Mouse (Mus musculus) small intestine, adult 2 months (tissue): ENCODE data around the gene Adig. TPM values are rescaled to one million over a fixed set of nuclear protein-coding genes. Genes with fewer than 3 reads are reported as not detected.

Experiments
- H3K27ac ChIP-seq: fragments of 200-500 bp; 2 replicates; pipeline ENCODE4 v1.5.1; 2012; ENCODE audit warnings: low read depth, low read length, control low read depth, inconsistent platforms; ENCODE audit not compliant: insufficient read depth
- H3K27me3 ChIP-seq: fragments of 200-500 bp; 2 replicates; pipeline ENCODE4 v1.6.1; 2012; ENCODE audit warnings: mild to moderate bottlenecking, moderate library complexity, low read length, inconsistent platforms; ENCODE audit not compliant: control insufficient read depth, insufficient read depth
- H3K36me3 ChIP-seq: fragments of 200-500 bp; 2 replicates; pipeline ENCODE4 v1.6.1; 2012; ENCODE audit warnings: mild to moderate bottlenecking, low read length, control low read depth, inconsistent platforms; ENCODE audit not compliant: control insufficient read depth, insufficient read depth
- H3K4me1 ChIP-seq: fragments of 200-500 bp; 2 replicates; pipeline ENCODE4 v1.6.1; 2012; ENCODE audit warnings: low read length, inconsistent platforms, mixed read lengths; ENCODE audit not compliant: control insufficient read depth, insufficient read depth, insufficient read length
- H3K4me3 ChIP-seq: fragments of 200-500 bp; 2 replicates; pipeline ENCODE4 v1.5.1; 2012; ENCODE audit warnings: low read depth, mild to moderate bottlenecking, control low read depth, inconsistent platforms, low read length, moderate library complexity
- CTCF ChIP-seq: fragments of 200-500 bp; IDR thresholded peaks from 2 replicates; pipeline ENCODE4 v1.5.1; 2012; ENCODE audit warnings: low read depth, mild to moderate bottlenecking, control low read depth, inconsistent platforms, low read length, moderate library complexity, mixed read lengths; ENCODE audit not compliant: insufficient replicate concordance, insufficient read length; ENCODE audit errors: extremely low read depth
- POLR2A ChIP-seq: fragments of 200-500 bp; IDR thresholded peaks from 2 replicates; pipeline ENCODE4 v1.6.1; 2012; ENCODE audit warnings: low read depth, mild to moderate bottlenecking, control low read depth, inconsistent platforms, low read length, moderate library complexity
- WGBS: fragments of 180-500 bp; shearing (Covaris S2); methylation state at CpG from one replicate; pipeline ENCODE4 v1.1.7; 2018; 5-methylcytosine and 5-hydroxymethylcytosine counted together
- polyA plus RNA-seq: library from polyadenylated mRNA; depleted of rRNA; stranded (reverse); fragments of >200 nt; gene quantifications from 2 replicates; pipeline ENCODE4 v1.2.3, GENCODE M21; 2012

Gene Adig
- polyA plus RNA-seq, 1 experiment, result 0.33 TPM

DNA sequence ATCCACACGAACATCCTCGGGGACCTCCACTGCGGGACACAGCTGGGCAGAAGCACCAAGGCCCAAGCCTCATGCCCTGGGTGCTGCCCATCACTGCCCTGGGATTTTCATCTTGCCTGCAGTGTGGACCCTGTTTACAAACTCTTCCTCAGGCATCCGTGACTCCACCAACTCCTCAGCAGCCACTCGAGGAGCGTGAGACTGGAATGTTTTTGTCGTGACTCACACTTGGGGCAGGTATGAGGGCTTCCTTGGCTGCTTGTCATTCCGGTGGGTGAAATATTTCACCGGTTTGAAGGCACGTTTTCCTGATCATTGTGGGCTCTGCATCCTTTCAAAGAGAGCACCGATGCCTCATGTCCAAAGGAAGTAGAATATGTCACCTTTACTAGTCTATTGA, 16.7 kb downstream of the Adig start:
- no peak for TF ChIP-seq CTCF
- no peaks in the 10 kb centered on the region for H3K27me3 ChIP-seq
- WGBS, result 61% methylated on average over 11 of the region's 11 CpGs

DNA sequence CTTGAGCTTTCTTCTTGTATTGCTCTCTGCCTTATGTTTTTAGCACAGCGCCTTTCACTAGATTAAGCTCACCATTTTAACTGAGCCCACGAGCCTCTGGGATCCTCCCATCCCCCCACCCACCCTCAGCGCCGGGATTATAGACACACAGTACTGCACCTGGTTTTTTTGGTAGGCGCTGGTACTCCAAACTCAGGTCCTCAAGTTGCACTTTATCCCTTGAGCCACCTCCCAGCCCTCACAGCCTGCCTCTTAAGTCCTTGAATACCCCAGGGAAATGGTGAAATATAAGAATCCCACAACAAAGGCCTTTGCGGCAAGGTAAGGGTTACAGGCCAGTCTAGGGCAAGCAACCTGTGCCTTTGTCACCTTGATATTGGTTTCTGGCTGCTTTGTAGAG, 17.4 kb downstream of the Adig start:
- Histone ChIP-seq H3K4me3 (no peak overlapping the region), H3K27ac (no peak overlapping the region), H3K36me3 (no peaks in the 10 kb centered on the region), H3K4me1 (no peaks in the 10 kb centered on the region), H3K27me3 (no peaks in the 10 kb centered on the region)
- TF ChIP-seq POLR2A, result no peak
- no peak for TF ChIP-seq CTCF
- 80% methylated on average over 6 of the region's 6 CpGs for WGBS

More for the DNA sequence above, 16.7 kb downstream of the Adig start:
- Histone ChIP-seq H3K4me1 (no peaks in the 10 kb centered on the region), H3K36me3 (no peaks in the 10 kb centered on the region), H3K4me3 (no peak overlapping the region), H3K27ac (no peak overlapping the region)

DNA sequence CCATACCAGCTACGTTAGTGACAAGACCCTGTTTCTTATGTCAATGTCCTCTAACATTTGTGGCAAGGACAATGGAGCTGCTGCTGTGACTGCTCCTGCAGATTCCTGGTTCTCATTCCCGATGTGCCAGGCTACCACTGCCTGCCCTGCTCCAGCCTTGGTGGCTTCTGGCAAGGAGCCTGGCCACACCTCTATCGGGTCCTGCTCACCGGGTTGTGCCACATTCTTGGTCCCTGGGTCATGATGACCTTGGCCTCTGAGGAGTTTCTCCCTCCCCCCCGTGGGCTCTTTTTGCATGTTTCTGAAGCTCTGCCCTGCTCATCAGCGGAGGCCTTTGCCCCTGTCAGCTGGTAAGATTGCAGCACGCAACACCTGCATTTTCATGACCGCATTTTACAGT, 20.6 kb downstream of the Adig start:
- Histone ChIP-seq H3K4me3 (no peak overlapping the region), H3K4me1 (no peaks in the 10 kb centered on the region), H3K27ac (no peak overlapping the region), H3K27me3 (no peaks in the 10 kb centered on the region), H3K36me3 (no peaks in the 10 kb centered on the region)
- TF ChIP-seq POLR2A (no peak), CTCF (no peak)
- WGBS, result 37% methylated on average over 8 of the region's 8 CpGs

DNA sequence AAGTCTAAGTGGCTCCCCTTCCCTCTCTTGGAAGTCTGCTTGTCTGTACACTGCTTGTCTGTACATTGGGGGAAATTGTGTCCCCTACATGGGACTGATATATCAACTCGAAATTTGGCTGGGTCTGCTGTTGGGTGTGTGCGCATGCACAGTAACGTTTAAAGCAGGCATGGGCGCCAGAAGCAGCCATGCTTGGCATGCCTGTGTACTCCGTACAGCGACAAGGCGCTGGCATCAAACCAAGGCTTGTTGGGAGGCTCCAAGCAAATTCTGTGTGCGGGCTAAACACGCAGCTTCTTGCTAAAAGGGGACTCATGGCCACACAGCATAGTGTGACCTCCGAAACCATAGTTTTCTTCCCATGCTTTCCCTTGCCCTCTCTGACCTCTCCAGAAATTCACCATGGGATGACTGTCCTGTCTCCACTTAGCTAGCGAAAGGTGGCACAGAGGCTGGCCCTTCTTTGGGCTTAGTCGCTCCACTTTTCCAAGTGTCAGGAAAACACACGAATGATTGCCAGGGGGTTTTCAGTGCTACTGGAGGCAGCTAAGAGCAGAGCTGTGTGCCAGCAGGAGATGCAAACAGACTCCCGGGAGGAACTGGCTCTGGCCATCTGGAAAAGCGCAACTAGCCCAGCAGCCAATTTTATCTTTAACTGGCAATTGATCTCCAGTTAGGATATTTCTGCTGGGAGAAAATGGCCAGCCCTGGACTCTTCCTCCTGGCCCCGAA, 21.9 kb downstream of the Adig start:
- no peaks in the 10 kb centered on the region for H3K36me3 ChIP-seq
- H3K27me3 ChIP-seq, result no peaks in the 10 kb centered on the region
- no peak overlapping the region for H3K27ac ChIP-seq
- WGBS, result 75% methylated on average over 16 of the region's 16 CpGs
- H3K4me3 ChIP-seq, result no peak overlapping the region
- TF ChIP-seq CTCF (no peak), POLR2A (no peak)
- H3K4me1 ChIP-seq, result no peaks in the 10 kb centered on the region

DNA sequence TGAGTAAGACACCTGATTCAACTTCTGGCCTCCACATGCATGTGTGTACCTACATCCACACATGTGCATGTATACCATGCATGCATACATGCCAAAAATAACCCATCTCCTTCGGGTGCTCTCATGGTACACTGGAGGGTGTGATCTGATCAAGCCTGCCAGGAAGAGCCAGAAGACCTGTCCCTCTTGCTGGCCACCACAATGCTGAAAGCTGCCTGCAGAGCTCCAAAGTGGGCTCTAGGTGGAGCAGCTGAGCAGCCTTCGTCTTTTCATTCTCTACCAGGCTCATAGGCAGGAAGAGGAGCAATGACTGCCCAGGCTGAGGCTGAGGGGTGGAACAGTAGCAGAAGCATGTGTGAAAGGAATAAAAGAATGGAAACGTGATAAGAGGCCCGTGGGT, 31.7 kb downstream of the Adig start:
- Histone ChIP-seq H3K27me3 (no peaks in the 10 kb centered on the region), H3K4me3 (no peak overlapping the region), H3K4me1 (no peaks in the 10 kb centered on the region), H3K27ac (no peak overlapping the region), H3K36me3 (no peaks in the 10 kb centered on the region)
- TF ChIP-seq POLR2A, result no peak
- peak; percentile 78; the same call in 1 of the 2 replicates for TF ChIP-seq CTCF
- WGBS, result 4% methylated on average over 4 of the region's 4 CpGs

DNA sequence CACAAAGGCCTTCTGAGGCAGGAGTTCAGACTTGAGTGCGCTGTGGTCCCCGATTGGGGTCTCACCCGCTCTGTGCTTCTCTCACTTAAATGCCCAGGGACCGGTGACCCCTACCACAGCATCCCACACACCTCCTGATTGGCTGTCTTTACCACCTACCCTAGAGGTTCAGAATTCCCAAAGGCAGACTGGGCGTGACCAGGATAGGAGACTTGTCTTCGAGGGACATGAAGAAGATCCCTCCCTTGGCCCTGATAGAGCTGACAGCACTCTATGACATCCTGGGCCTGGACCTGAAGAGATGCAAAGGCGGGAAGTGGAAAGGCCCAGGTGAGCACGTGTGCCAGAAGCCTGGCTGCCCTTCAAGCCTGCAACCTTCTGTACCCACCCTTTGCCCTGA, 32.1 kb downstream of the Adig start:
- TF ChIP-seq CTCF (no peak), POLR2A (no peak)
- no peaks in the 10 kb centered on the region for H3K27me3 ChIP-seq
- no peaks in the 10 kb centered on the region for H3K36me3 ChIP-seq
- no peak overlapping the region for H3K27ac ChIP-seq
- H3K4me3 ChIP-seq, result no peak overlapping the region
- no peaks in the 10 kb centered on the region for H3K4me1 ChIP-seq
- 72% methylated on average over 8 of the region's 8 CpGs for WGBS

DNA sequence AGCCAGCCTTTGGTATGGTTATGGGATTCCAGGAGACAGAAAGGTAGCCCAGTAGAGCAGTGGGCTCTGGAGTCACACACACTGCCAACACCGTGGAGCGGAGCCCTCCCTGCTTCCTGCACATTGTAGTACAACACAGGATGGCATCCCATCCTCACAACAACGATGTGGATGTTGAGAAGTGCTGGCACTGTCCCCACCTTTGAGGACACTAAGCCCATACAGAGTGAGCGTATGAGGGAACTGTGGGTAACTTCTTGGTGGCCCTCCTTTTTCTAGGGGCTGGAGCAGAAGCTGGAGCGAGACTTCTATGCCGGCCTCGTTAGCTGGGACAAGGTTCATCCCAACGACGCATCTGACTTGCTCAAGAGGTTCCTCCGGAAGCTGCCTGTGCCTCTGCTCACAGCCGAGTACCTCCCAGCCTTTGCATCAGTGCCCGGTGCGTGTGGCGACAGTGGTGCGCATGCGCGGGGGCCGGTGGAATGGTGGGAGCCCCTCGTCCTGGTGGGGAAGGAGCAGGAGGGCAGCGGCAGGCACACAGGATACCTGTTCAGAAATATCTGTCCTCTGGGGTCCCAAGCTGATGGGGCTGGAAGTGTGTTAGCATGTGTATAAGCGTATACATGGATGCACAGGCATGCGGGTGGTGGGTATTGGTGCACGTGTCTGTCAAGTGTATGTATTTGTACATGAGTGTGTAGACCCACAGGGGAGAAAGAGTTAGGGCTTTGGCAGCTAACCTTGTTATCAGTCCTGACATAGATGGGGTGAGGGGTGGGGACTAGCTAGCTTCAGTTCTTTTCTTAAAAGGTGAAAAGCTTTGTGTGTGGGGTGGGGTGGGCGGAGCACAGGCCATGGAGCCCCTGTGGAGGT, 37.3 kb downstream of the Adig start:
- TF ChIP-seq CTCF (no peak), POLR2A (no peak)
- Histone ChIP-seq H3K4me3 (no peak overlapping the region), H3K36me3 (no peaks in the 10 kb centered on the region), H3K27me3 (no peaks in the 10 kb centered on the region), H3K4me1 (no peaks in the 10 kb centered on the region), H3K27ac (no peak overlapping the region)
- WGBS, result 51% methylated on average over 24 of the region's 24 CpGs
